Mouse (Mus musculus) ES-Bruce4 (cell line): ENCODE measurements at regions not wholly inside any gene's neighbourhood (a gene's known extent, or its start where the extent isn't known, plus 50 kb on each side); places are given as distances from the start of the nearest gene placed in this dataset.

Source experiments
- H3K27ac ChIP-seq: 2 replicates; pipeline ENCODE4 v1.5.1; 2012; ENCODE audit warnings: low read length, inconsistent platforms; ENCODE audit not compliant: insufficient read depth
- H3K27me3 ChIP-seq: 2 replicates; pipeline ENCODE4 v1.6.1; 2012; ENCODE audit warnings: mild to moderate bottlenecking, low read length, inconsistent platforms; ENCODE audit not compliant: control insufficient read depth, poor library complexity, insufficient read depth, severe bottlenecking
- H3K36me3 ChIP-seq: 2 replicates; pipeline ENCODE4 v1.6.1; 2012; ENCODE audit warnings: inconsistent platforms, mild to moderate bottlenecking, low read length, moderate library complexity; ENCODE audit not compliant: control insufficient read depth, poor library complexity, insufficient read depth, severe bottlenecking
- H3K4me1 ChIP-seq: one replicate; pipeline ENCODE4 v1.8.1; 2011; ENCODE audit warnings: low read length; ENCODE audit not compliant: control insufficient read depth, insufficient read depth
- H3K4me3 ChIP-seq: 2 replicates; pipeline ENCODE4 v1.5.1; 2011; ENCODE audit warnings: low read depth, mild to moderate bottlenecking, low read length
- H3K9ac ChIP-seq: 2 replicates; pipeline ENCODE4 v1.6.1; 2012; ENCODE audit warnings: low read depth, mild to moderate bottlenecking, inconsistent platforms; ENCODE audit not compliant: poor library complexity, severe bottlenecking
- H3K9me3 ChIP-seq: replicated peaks from 2 replicates; pipeline ENCODE4 v1.6.1; 2012; ENCODE audit warnings: mild to moderate bottlenecking, low read length, inconsistent platforms; ENCODE audit not compliant: control insufficient read depth, poor library complexity, insufficient read depth, severe bottlenecking
- CTCF ChIP-seq: IDR thresholded peaks from one replicate; pipeline ENCODE4 v1.8.1; 2011; ENCODE audit warnings: low read depth, low read length
- EP300 ChIP-seq: IDR thresholded peaks from 2 replicates; pipeline ENCODE4 v1.6.1; 2011; ENCODE audit warnings: low read depth, low read length; ENCODE audit not compliant: insufficient read depth
- POLR2A ChIP-seq: IDR thresholded peaks from one replicate; pipeline ENCODE4 v1.8.1; 2011; ENCODE audit warnings: low read length; ENCODE audit not compliant: insufficient read depth

- Histone ChIP-seq H3K27me3 (no peaks in the 10 kb centered on the region), H3K9me3 (no peaks in the 10 kb centered on the region), H3K27ac (no peak overlapping the region), H3K36me3 (no peaks in the 10 kb centered on the region), H3K4me1 (no peaks in the 10 kb centered on the region), H3K9ac (no peak overlapping the region), H3K4me3 (no peak overlapping the region)
- TF ChIP-seq CTCF = no peak
Observed at GRCm38 (mm10) chr9:41849628-41850326, 274.3 kb downstream of the Sorl1 start.

- TF ChIP-seq EP300 = no peak
- TF ChIP-seq POLR2A = no peak
- TF ChIP-seq CTCF = no peak
- no peak overlapping the region for H3K9ac ChIP-seq
- H3K9me3 ChIP-seq = no peaks in the 10 kb centered on the region
- no peaks in the 10 kb centered on the region for H3K4me1 ChIP-seq
- H3K36me3 ChIP-seq = no peaks in the 10 kb centered on the region
- no peak overlapping the region for H3K27ac ChIP-seq
- no peaks in the 10 kb centered on the region for H3K27me3 ChIP-seq
- H3K4me3 ChIP-seq = no peak overlapping the region
Observed at GRCm38 (mm10) chr9:41844616-41845015, 279.5 kb downstream of the Sorl1 start.

GRCm38 (mm10) chr9:41834487-41835404 lies 289.4 kb downstream of the Sorl1 start:
- Histone ChIP-seq H3K4me1 (no peaks in the 10 kb centered on the region), H3K27ac (no peak overlapping the region), H3K4me3 (no peak overlapping the region), H3K9ac (no peak overlapping the region), H3K36me3 (no peaks in the 10 kb centered on the region), H3K9me3 (peaks cover 4% of the 10 kb centered on the region; the same call in 1 of the 2 replicates), H3K27me3 (no peaks in the 10 kb centered on the region)
- no peak for TF ChIP-seq CTCF
- no peak for TF ChIP-seq POLR2A
- TF ChIP-seq EP300 = no peak

- H3K27ac ChIP-seq = no peak overlapping the region
- no peak overlapping the region for H3K9ac ChIP-seq
- no peaks in the 10 kb centered on the region for H3K4me1 ChIP-seq
- no peak for TF ChIP-seq POLR2A
- TF ChIP-seq EP300 = no peak
- TF ChIP-seq CTCF = no peak
- H3K4me3 ChIP-seq = no peak overlapping the region
- H3K27me3 ChIP-seq = no peaks in the 10 kb centered on the region
- H3K9me3 ChIP-seq = peaks cover 4% of the 10 kb centered on the region; the same call in 1 of the 2 replicates
- no peaks in the 10 kb centered on the region for H3K36me3 ChIP-seq
Observed at GRCm38 (mm10) chr9:41833408-41833807, 290.7 kb downstream of the Sorl1 start.

- TF ChIP-seq EP300 = no peak
- TF ChIP-seq CTCF = no peak
- TF ChIP-seq POLR2A = no peak
- Histone ChIP-seq H3K4me3 (no peak overlapping the region), H3K27ac (no peak overlapping the region), H3K4me1 (no peaks in the 10 kb centered on the region), H3K36me3 (no peaks in the 10 kb centered on the region), H3K9ac (no peak overlapping the region), H3K9me3 (no peaks in the 10 kb centered on the region), H3K27me3 (no peaks in the 10 kb centered on the region)
Observed at GRCm38 (mm10) chr9:41827356-41827755, 296.7 kb downstream of the Sorl1 start.

GRCm38 (mm10) chr9:41821401-41821800 lies 302.7 kb downstream of the Sorl1 start:
- Histone ChIP-seq H3K9me3 (no peaks in the 10 kb centered on the region), H3K9ac (no peak overlapping the region), H3K4me1 (no peaks in the 10 kb centered on the region), H3K36me3 (no peaks in the 10 kb centered on the region), H3K27ac (no peak overlapping the region), H3K4me3 (no peak overlapping the region), H3K27me3 (no peaks in the 10 kb centered on the region)
- TF ChIP-seq EP300 (no peak), CTCF (no peak), POLR2A (no peak)
